Mouse (Mus musculus): ENCODE results near the gene Dis3l2. TPM values are rescaled to one million over a fixed set of nuclear protein-coding genes. Genes with fewer than 3 reads are reported as not detected.

Gene Dis3l2
- polyA plus RNA-seq (2014; fragmentation: Illumina TruSeq; extraction: RNeasy Lipid Tissue Mini Kit (QIAGEN cat#74804); ENCODE audit: low read depth, low replicate concordance), result 3.9 TPM

DNA sequence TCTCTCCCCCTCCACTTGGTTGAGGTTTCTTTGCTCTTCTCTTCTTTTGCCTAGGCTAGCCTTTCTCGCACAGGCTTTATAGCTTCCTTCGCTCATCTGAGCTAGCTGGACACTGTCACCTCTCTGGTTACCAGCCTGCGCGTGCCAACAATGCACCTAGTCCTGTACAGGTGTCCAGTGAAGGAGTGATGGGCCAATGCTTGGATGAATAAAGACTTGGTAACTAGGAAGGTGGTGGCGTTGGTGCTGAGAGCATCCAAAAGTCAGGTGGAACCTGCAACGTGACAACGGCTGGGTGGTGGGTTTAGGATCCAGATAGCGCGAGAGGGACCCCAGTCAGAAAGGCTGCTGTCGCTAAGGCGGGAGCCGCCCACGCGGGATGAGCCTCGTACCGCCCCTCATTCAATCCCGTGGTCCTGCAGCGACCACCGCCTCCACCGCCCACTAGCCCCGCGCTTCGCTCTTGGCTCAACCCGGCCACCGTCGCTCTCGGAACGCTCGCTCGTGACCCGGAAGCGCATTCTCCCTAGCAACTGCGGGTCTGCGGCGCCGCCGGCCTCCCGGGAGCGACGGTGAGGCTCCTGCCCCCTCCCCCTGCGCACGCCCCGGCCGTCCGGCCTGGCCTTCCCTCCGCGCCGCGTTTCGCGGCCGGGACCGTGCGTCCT, at the start of gene Dis3l2:
TSS of gene Dis3l2 (plus strand) at position 509 of the 665 bp plus-strand sequence.

DNA sequence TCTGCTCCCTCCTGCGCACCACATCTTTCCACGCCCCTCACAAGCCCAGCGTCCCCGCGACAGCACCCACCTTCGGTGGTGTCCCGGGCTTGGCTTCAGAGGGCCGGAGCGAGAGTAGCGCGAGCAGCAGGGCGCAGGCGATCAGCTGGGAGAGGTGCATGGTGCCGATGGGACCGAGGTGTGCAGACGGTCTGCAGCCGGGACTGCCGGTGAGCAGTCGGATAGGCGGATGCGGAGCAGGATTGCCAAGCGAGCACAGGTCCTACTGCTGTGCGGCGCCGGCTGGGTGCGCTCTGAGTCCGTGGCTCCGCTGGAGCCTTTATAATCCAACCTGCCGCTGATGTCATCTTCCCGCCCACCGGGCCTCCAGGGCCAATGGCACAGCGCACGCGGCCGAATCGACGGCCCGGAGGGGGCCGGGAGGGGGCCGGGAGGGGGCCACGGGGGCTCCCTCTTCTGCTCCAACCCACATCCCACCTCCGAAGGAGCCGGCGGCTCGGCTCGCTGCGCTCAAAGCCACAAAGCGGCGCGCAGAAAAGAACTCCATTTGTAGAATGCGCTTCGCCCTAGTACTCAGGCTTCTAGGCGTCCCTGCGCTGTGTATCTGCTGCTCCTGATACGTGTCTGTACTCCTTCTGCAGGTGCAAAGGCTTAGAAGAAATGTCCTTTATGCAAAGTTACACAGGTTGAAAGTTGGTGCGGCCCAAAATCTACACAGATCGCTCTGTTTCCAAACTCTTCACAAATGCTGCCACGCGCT, 33.1 kb upstream of the Dis3l2 start, which contains the start of gene Nppc:
TSS of gene Nppc (minus strand) at position 293 of the 760 bp plus-strand sequence.

DNA sequence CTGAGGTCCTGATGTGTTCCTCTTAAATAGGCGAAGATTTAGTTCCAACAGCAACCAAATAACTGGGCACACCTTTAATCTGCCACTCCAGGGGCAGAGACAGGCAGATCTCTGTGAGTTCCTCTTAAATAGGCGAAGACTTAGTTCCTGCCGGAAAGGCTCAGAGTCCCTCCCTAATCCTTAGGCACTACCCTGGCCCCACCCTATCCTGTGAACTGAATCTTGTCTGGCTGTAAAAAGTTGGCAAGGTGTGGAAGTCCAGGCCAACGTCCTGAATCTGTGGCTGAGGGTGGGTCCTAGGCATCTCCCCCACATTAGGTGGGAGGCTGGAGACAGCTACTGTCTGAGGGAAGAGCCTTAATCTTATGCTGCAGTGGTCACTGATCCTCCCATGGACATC, 386.2 kb downstream of the Dis3l2 start, which contains the start of gene Alppl2:
TSS of gene Alppl2 (minus strand) at position 101 of the 400 bp plus-strand sequence.

Other genes starting within 250 kb of the Dis3l2 start
- gene Ptma, start 177.1 kb upstream of the Dis3l2 start, polyA plus RNA-seq (2014; fragmentation: Illumina TruSeq; extraction: RNeasy Lipid Tissue Mini Kit (QIAGEN cat#74804); ENCODE audit: low read depth, low replicate concordance), result 357 TPM
- 5.1 TPM for gene Pde6d, start 121.2 kb upstream of the Dis3l2 start, polyA plus RNA-seq (2014; fragmentation: Illumina TruSeq; extraction: RNeasy Lipid Tissue Mini Kit (QIAGEN cat#74804); ENCODE audit: low read depth, low replicate concordance)
- gene Cops7b, start 120.9 kb upstream of the Dis3l2 start, polyA plus RNA-seq (2014; fragmentation: Illumina TruSeq; extraction: RNeasy Lipid Tissue Mini Kit (QIAGEN cat#74804); ENCODE audit: low read depth, low replicate concordance), result 2.4 TPM
- gene Nppc, start 33.2 kb upstream of the Dis3l2 start, polyA plus RNA-seq (2014; fragmentation: Illumina TruSeq; extraction: RNeasy Lipid Tissue Mini Kit (QIAGEN cat#74804); ENCODE audit: low read depth, low replicate concordance), result not detected